Mouse (Mus musculus) lung, adult 10 weeks (tissue): Measurements from ENCODE around the gene Tdgf1. TPM values are rescaled to one million over a fixed set of nuclear protein-coding genes. Genes with fewer than 3 reads are reported as not detected.

Source experiments
- polyA plus RNA-seq: library from polyadenylated mRNA; stranded (reverse); fragments of 350-450 nt; fragmentation: Illumina TruSeq; extraction: RNeasy Lipid Tissue Mini Kit (QIAGEN cat#74804); gene quantifications from one replicate; pipeline ENCODE4 v1.2.3, GENCODE M21; 2014; ENCODE audit warnings: low read depth, low replicate concordance; ENCODE audit not compliant: insufficient read depth

The Tdgf1 gene
- polyA plus RNA-seq, result 1.9 TPM

GRCm38 (mm10) chr9:110945926-110946325 lies at the start of gene Tdgf1:
Gene Tdgf1, minus strand, starts transcription at chr9:110946158.

GRCm38 (mm10) chr9:110990204-110990603 lies 44.2 kb upstream of the Tdgf1 start, which contains the start of gene Rtp3:
Gene Rtp3, minus strand, starts transcription at chr9:110990583.

GRCm38 (mm10) chr9:110951397-110951796 lies 5.4 kb upstream of the Tdgf1 start, which contains the start of gene Lrrc2:
Gene Lrrc2, plus strand, starts transcription at chr9:110951545.

GRCm38 (mm10) chr9:110916786-110917185 lies 29.2 kb downstream of the Tdgf1 start, which contains the start of gene Fam240a:
Gene Fam240a, minus strand, starts transcription at chr9:110916861.

Other genes with a start within 250 kb of the Tdgf1 start
- 12.4 TPM for gene Myl3, start 204.3 kb downstream of the Tdgf1 start, polyA plus RNA-seq
- gene Pth1r, start 199.0 kb downstream of the Tdgf1 start, polyA plus RNA-seq, result 3.5 TPM
- gene Prss42, start 148.0 kb downstream of the Tdgf1 start, polyA plus RNA-seq, result not detected
- not detected for gene Prss44, start 132.2 kb downstream of the Tdgf1 start, polyA plus RNA-seq
- gene Prss43, start 119.5 kb downstream of the Tdgf1 start, polyA plus RNA-seq, result not detected
- not detected for gene Prss45, start 111.6 kb downstream of the Tdgf1 start, polyA plus RNA-seq
- not detected for gene Prss46, start 101.7 kb downstream of the Tdgf1 start, polyA plus RNA-seq
- gene Prss50, start 88.2 kb downstream of the Tdgf1 start, polyA plus RNA-seq, result not detected
- 20.3 TPM for gene Als2cl, start 66.3 kb downstream of the Tdgf1 start, polyA plus RNA-seq
- gene Tmie, start 66.0 kb downstream of the Tdgf1 start, polyA plus RNA-seq, result 1.9 TPM
- gene Fam240a, start 29.3 kb downstream of the Tdgf1 start, polyA plus RNA-seq, result not detected
- 0.90 TPM for gene Lrrc2, start 5.4 kb upstream of the Tdgf1 start, polyA plus RNA-seq
- gene Rtp3, start 44.4 kb upstream of the Tdgf1 start, polyA plus RNA-seq, result 8.7 TPM
- 31.4 TPM for gene Ltf, start 73.1 kb upstream of the Tdgf1 start, polyA plus RNA-seq
- 27.7 TPM for gene Ccrl2, start 111.4 kb upstream of the Tdgf1 start, polyA plus RNA-seq
- gene Lrrfip2, start 171.4 kb upstream of the Tdgf1 start, polyA plus RNA-seq, result 40.4 TPM